Mouse (Mus musculus): ENCODE results near the gene Svopl. TPM values are rescaled to one million over a fixed set of nuclear protein-coding genes. Genes with fewer than 3 reads are reported as not detected.
A peak's percentile ranks its signal among the peaks of the same experiment; 100 is the strongest.

The Svopl gene
- polyA plus RNA-seq, 1 experiment from 2014 or later: 1.9 TPM

GRCm38 (mm10) chr6:38021406-38021805 is 25.4 kb downstream of the Svopl start:
- Histone ChIP-seq H3K4me3 (ENCODE audit: low read depth, low read length) (no peak overlapping the region), H3K4me2 (ENCODE audit: low read depth, low read length) (no peak overlapping the region), H3K9me3 (replicated peaks; ENCODE audit: control insufficient read depth, low read length) (no peaks in the 10 kb centered on the region), H3K27ac (replicated peaks; ENCODE audit: low read depth, low read length) (no peak overlapping the region), H3K36me3 (replicated peaks; ENCODE audit: control insufficient read depth, insufficient read depth, low read depth, low read length) (no peaks in the 10 kb centered on the region), H3K9ac (replicated peaks; ENCODE audit: low read length) (no peak overlapping the region), H3K4me1 (ENCODE audit: control insufficient read depth, insufficient read depth, low read length) (no peaks in the 10 kb centered on the region), H3K27me3 (ENCODE audit: control insufficient read depth, insufficient read depth, low read length) (no peaks in the 10 kb centered on the region)
- 82% methylated on average over 7 of the region's 7 CpGs for WGBS
- no peak for ATAC-seq (replicated peaks; ENCODE audit: insufficient number of reproducible peaks, low FRiP score, low TSS enrichment, low read depth)
- DNase-seq (ENCODE audit: low spot score): no peak

GRCm38 (mm10) chr6:38012829-38013228 is 34.0 kb downstream of the Svopl start:
- Histone ChIP-seq H3K9ac (replicated peaks; ENCODE audit: low read length) (no peak overlapping the region), H3K4me3 (ENCODE audit: low read depth, low read length) (no peak overlapping the region), H3K27me3 (ENCODE audit: control insufficient read depth, insufficient read depth, low read length) (no peaks in the 10 kb centered on the region), H3K9me3 (replicated peaks; ENCODE audit: control insufficient read depth, low read length) (no peaks in the 10 kb centered on the region), H3K4me2 (ENCODE audit: low read depth, low read length) (no peak overlapping the region), H3K36me3 (replicated peaks; ENCODE audit: control insufficient read depth, insufficient read depth, low read depth, low read length) (no peaks in the 10 kb centered on the region), H3K27ac (replicated peaks; ENCODE audit: low read depth, low read length) (no peak overlapping the region), H3K4me1 (ENCODE audit: control insufficient read depth, insufficient read depth, low read length) (no peaks in the 10 kb centered on the region)
- 94% methylated on average over 2 of the region's 2 CpGs for WGBS
- ATAC-seq (replicated peaks; ENCODE audit: insufficient number of reproducible peaks, low FRiP score, low TSS enrichment, low read depth): no peak
- no peak for DNase-seq (ENCODE audit: low spot score)

GRCm38 (mm10) chr6:38007459-38007858 is 39.3 kb downstream of the Svopl start:
- Histone ChIP-seq H3K4me2 (ENCODE audit: low read depth, low read length) (no peak overlapping the region), H3K27me3 (ENCODE audit: control insufficient read depth, insufficient read depth, low read length) (no peaks in the 10 kb centered on the region), H3K4me3 (ENCODE audit: low read depth, low read length) (no peak overlapping the region), H3K4me1 (ENCODE audit: control insufficient read depth, insufficient read depth, low read length) (no peaks in the 10 kb centered on the region), H3K9ac (replicated peaks; ENCODE audit: low read length) (no peak overlapping the region), H3K9me3 (replicated peaks; ENCODE audit: control insufficient read depth, low read length) (no peaks in the 10 kb centered on the region), H3K27ac (replicated peaks; ENCODE audit: low read depth, low read length) (no peak overlapping the region), H3K36me3 (replicated peaks; ENCODE audit: control insufficient read depth, insufficient read depth, low read depth, low read length) (no peaks in the 10 kb centered on the region)
- ATAC-seq (replicated peaks; ENCODE audit: insufficient number of reproducible peaks, low FRiP score, low TSS enrichment, low read depth) (0 out of 2 replicates have a peak, but pooled peaks have one; percentile 70), DNase-seq (ENCODE audit: low spot score) (peak; percentile 83)
- 13% methylated on average over 6 of the region's 6 CpGs for WGBS

DNA sequence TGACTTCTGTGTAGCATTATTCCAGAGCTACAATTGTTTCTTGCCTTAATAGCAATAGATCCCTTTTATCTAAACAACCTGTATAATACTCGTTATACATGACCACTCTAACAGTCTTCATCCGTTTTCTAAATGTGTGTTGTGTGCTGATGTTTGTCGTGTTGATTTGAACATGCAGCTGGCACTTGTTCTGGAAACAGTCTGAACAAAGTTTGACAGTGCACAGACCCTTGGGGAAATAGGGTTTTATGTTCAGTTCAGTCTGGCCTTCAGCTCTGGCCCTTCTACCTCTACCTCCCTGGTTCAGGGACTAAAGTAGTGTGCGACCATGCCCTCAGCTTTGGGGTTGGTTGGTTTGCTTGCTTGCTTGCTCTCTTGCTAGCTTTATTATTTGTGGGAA is 79.4 kb downstream of the Svopl start:
- H3K4me2 ChIP-seq (ENCODE audit: low read depth, low read length): no peak overlapping the region
- no peaks in the 10 kb centered on the region for H3K9me3 ChIP-seq (replicated peaks; ENCODE audit: control insufficient read depth, low read length)
- DNase-seq (ENCODE audit: low spot score) (no peak), ATAC-seq (replicated peaks; ENCODE audit: insufficient number of reproducible peaks, low FRiP score, low TSS enrichment, low read depth) (no peak)
- no peak overlapping the region for H3K9ac ChIP-seq (replicated peaks; ENCODE audit: low read length)
- no peak overlapping the region for H3K4me3 ChIP-seq (ENCODE audit: low read depth, low read length)
- H3K4me1 ChIP-seq (ENCODE audit: control insufficient read depth, insufficient read depth, low read length): no peaks in the 10 kb centered on the region
- H3K36me3 ChIP-seq (replicated peaks; ENCODE audit: control insufficient read depth, insufficient read depth, low read depth, low read length): peaks cover 7% of the 10 kb centered on the region
- H3K27ac ChIP-seq (replicated peaks; ENCODE audit: low read depth, low read length): no peak overlapping the region
- WGBS: 87% methylated on average over 4 of the region's 4 CpGs
- no peaks in the 10 kb centered on the region for H3K27me3 ChIP-seq (ENCODE audit: control insufficient read depth, insufficient read depth, low read length)

DNA sequence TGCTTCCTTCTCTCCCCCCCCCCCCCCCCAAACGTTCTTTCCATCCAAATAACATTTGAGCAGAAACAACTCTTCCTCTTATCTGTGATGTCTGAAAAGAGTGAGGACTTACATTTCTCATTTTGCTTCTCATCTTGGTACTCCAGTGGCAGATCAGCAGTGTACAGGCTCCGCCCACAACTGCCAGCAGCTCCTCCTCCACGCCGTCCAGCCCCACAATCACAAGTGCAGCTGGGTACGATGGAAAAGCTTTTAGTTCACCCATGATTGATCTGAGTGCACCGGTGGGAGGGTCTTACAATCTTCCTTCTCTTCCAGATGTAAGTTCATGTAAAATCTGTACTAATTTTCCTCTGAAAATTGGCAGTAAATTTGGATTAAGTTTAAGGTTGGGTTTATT is 95.5 kb downstream of the Svopl start:
- no peak for DNase-seq (ENCODE audit: low spot score)
- no peak overlapping the region for H3K4me2 ChIP-seq (ENCODE audit: low read depth, low read length)
- H3K9ac ChIP-seq (replicated peaks; ENCODE audit: low read length): no peak overlapping the region
- H3K4me3 ChIP-seq (ENCODE audit: low read depth, low read length): no peak overlapping the region
- H3K27me3 ChIP-seq (ENCODE audit: control insufficient read depth, insufficient read depth, low read length): no peaks in the 10 kb centered on the region
- H3K36me3 ChIP-seq (replicated peaks; ENCODE audit: control insufficient read depth, insufficient read depth, low read depth, low read length): peaks cover 2% of the 10 kb centered on the region
- no peak for ATAC-seq (replicated peaks; ENCODE audit: insufficient number of reproducible peaks, low FRiP score, low TSS enrichment, low read depth)
- no peaks in the 10 kb centered on the region for H3K9me3 ChIP-seq (replicated peaks; ENCODE audit: control insufficient read depth, low read length)
- no peak overlapping the region for H3K27ac ChIP-seq (replicated peaks; ENCODE audit: low read depth, low read length)
- H3K4me1 ChIP-seq (ENCODE audit: control insufficient read depth, insufficient read depth, low read length): no peaks in the 10 kb centered on the region
- WGBS: 84% methylated on average over 6 of the region's 6 CpGs

GRCm38 (mm10) chr6:37936498-37936897 is 110.3 kb downstream of the Svopl start:
- WGBS: 47% methylated on average over 6 of the region's 6 CpGs
- Histone ChIP-seq H3K9me3 (replicated peaks; ENCODE audit: control insufficient read depth, low read length) (no peaks in the 10 kb centered on the region), H3K9ac (replicated peaks; ENCODE audit: low read length) (no peak overlapping the region), H3K4me3 (ENCODE audit: low read depth, low read length) (no peak overlapping the region), H3K4me1 (ENCODE audit: control insufficient read depth, insufficient read depth, low read length) (no peaks in the 10 kb centered on the region), H3K36me3 (replicated peaks; ENCODE audit: control insufficient read depth, insufficient read depth, low read depth, low read length) (no peaks in the 10 kb centered on the region; the same call in 1 of the 2 replicates), H3K4me2 (ENCODE audit: low read depth, low read length) (no peak overlapping the region), H3K27ac (replicated peaks; ENCODE audit: low read depth, low read length) (no peak overlapping the region), H3K27me3 (ENCODE audit: control insufficient read depth, insufficient read depth, low read length) (no peaks in the 10 kb centered on the region)
- no peak for ATAC-seq (replicated peaks; ENCODE audit: insufficient number of reproducible peaks, low FRiP score, low TSS enrichment, low read depth)
- DNase-seq (ENCODE audit: low spot score): no peak

Other genes with a start within 250 kb of the Svopl start
- 35.5 and 39.7 TPM in 2 replicates for gene Trim24, start 176.2 kb downstream of the Svopl start, polyA plus RNA-seq (2014; fragmentation: Nextera tagmentation; extraction: Ambion mirVana)
- gene Tmem213, start 62.3 kb upstream of the Svopl start, polyA plus RNA-seq (2014; fragmentation: Nextera tagmentation; extraction: Ambion mirVana): not detected in 2 replicates
- gene Atp6v0a4, start 77.6 kb upstream of the Svopl start, polyA plus RNA-seq (2014; fragmentation: Nextera tagmentation; extraction: Ambion mirVana): not detected in 2 replicates
- 8.8 and 10.2 TPM in 2 replicates for gene D630045J12Rik, start 207.0 kb upstream of the Svopl start, polyA plus RNA-seq (2014; fragmentation: Nextera tagmentation; extraction: Ambion mirVana)

Data from embryonic facial prominence, embryonic 11.5 days (tissue).